Mouse (Mus musculus): ENCODE data around the gene Rpl11.
"Not testable (repeated sequence)": the region's sequence is repeated elsewhere in the genome, so short reads cannot be mapped to it uniquely, and the experiment has no call there.

Rpl11 gene

GRCm38 (mm10) chr4:136070592-136070991 is 17.4 kb upstream of the Rpl11 start:
- DNase-seq (ENCODE audit: low spot score in 2 of 2): no peak

GRCm38 (mm10) chr4:136069954-136070353 is 16.7 kb upstream of the Rpl11 start:
- DNase-seq (ENCODE audit: low spot score in 2 of 2): peak; percentile 71 to 77

- DNase-seq (ENCODE audit: low spot score in 2 of 2): no peak
These were observed 16.1 kb upstream of the Rpl11 start for GRCm38 (mm10) chr4:136069313-136069712.

- no peak for DNase-seq (ENCODE audit: low spot score in 2 of 2)
These were observed 9.9 kb upstream of the Rpl11 start for GRCm38 (mm10) chr4:136063143-136063542.

GRCm38 (mm10) chr4:136059800-136060488 is 6.7 kb upstream of the Rpl11 start:
- not testable (repeated sequence) for DNase-seq (ENCODE audit: low spot score in 2 of 2)

- DNase-seq (ENCODE audit: low spot score in 2 of 2): no peak
These were observed 4.7 kb upstream of the Rpl11 start for GRCm38 (mm10) chr4:136057916-136058315.

GRCm38 (mm10) chr4:136056030-136056429 is 2.8 kb upstream of the Rpl11 start:
- DNase-seq (ENCODE audit: low spot score in 2 of 2): no peak

- no peak for DNase-seq (ENCODE audit: low spot score in 2 of 2)
These were observed 615 bp upstream of the Rpl11 start for GRCm38 (mm10) chr4:136053843-136054242.

GRCm38 (mm10) chr4:136052534-136053246 is 538 bp downstream of the Rpl11 start:
- DNase-seq (ENCODE audit: low spot score in 2 of 2): peak in 1 of 2 experiments; percentile 16

GRCm38 (mm10) chr4:136052060-136052459 is 1.2 kb downstream of the Rpl11 start:
- no peak for DNase-seq (ENCODE audit: low spot score in 2 of 2)

- DNase-seq (ENCODE audit: low spot score in 2 of 2): no peak
These were observed 3.0 kb downstream of the Rpl11 start for GRCm38 (mm10) chr4:136050226-136050625.

GRCm38 (mm10) chr4:136048291-136049032 is 4.8 kb downstream of the Rpl11 start:
- no peak for DNase-seq (ENCODE audit: low spot score in 2 of 2)

GRCm38 (mm10) chr4:136047626-136048025 is 5.6 kb downstream of the Rpl11 start:
- no peak for DNase-seq (ENCODE audit: low spot score in 2 of 2)

- DNase-seq (ENCODE audit: low spot score in 2 of 2): no peak
These were observed 6.3 kb downstream of the Rpl11 start for GRCm38 (mm10) chr4:136046888-136047287.

GRCm38 (mm10) chr4:136045091-136045490 is 8.1 kb downstream of the Rpl11 start:
- DNase-seq (ENCODE audit: low spot score in 2 of 2): no peak

- DNase-seq (ENCODE audit: low spot score in 2 of 2): no peak
These were observed 9.3 kb downstream of the Rpl11 start for GRCm38 (mm10) chr4:136043784-136044400.

GRCm38 (mm10) chr4:136035078-136035477 is 18.1 kb downstream of the Rpl11 start:
- DNase-seq (ENCODE audit: low spot score in 2 of 2): no peak

- DNase-seq (ENCODE audit: low spot score in 2 of 2): no peak
These were observed 20.0 kb downstream of the Rpl11 start for GRCm38 (mm10) chr4:136033231-136033630.

- no peak for DNase-seq (ENCODE audit: low spot score in 2 of 2)
These were observed 22.0 kb downstream of the Rpl11 start for GRCm38 (mm10) chr4:136030968-136031909.

GRCm38 (mm10) chr4:136028689-136029088 is 24.5 kb downstream of the Rpl11 start:
- DNase-seq (ENCODE audit: low spot score in 2 of 2): no peak

GRCm38 (mm10) chr4:136028132-136028564 is 25.1 kb downstream of the Rpl11 start:
- DNase-seq (ENCODE audit: low spot score in 2 of 2): no peak

Data from right cerebral cortex, adult 2 months (tissue).